Mouse (Mus musculus) kidney, adult 18-20 months (tissue): ENCODE results near the gene Slc1a3.

Source experiments
- DNase-seq: peaks from one replicate; pipeline ENCODE4 v3.0.0; 2021

Gene Slc1a3

DNA sequence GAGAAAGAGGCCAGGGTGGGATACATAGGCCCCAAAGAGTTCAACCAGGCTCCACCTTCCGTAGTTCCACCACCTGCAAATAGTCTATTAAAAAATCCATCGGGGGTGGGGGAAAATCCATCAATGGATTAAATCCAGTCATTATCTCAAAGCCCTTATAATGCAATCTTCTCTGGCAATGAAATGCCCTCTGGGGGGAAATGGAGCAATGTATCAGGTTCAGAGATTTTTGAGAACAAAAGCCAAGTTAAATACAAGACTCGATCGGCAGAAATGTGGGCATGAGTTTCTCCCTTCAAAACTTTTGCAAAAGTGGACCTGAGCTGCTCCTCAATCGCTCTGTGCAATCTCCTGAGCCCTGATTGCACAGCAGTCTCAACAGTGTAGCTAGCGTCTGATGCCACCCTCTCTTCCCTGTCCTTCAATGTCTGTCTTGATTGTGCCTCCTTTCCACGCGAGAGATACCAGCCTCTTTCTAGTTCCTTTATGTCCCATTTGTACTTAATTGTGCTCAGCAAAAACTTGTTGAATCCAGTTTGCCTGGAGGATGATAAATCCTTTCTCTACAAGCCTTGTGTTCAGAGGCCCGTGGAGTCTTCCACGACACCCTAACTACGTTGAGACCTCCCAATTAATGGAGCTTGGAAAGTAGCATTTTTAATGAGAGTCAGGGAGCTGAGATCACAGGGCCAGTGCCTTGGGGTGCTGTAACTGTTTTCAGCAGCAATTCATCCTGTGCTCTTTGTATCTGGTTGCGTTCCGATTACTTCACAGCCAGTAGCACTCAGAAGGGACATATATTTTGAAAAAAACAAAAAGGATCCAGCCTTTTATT is 109.0 kb downstream of the Slc1a3 start:
- no peak for DNase-seq

DNA sequence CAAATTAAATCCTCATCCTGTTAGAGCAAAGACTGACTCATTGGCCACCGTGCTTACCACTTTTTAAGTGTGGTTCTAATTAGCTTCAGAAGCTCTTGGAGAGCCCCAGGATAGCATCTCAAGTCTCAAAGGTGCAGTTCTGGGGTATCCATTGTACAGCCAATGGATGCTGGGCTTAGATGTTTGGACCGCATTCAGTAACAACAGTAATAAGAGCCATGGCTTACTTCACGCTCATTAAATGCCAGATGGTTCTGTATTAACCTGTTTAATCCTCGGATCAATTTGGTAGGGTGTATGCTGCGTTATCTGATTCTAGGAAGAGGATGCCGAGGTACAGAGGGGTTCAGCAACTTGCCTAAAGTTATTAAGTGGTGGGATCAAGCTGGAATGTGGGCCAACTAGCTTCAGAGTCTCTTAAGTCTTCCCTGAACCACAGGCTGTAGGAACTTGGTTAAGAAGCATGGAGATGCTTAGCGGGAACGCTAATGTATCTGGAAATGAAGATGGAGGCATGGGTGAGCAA is 114.1 kb downstream of the Slc1a3 start:
- DNase-seq = no peak

DNA sequence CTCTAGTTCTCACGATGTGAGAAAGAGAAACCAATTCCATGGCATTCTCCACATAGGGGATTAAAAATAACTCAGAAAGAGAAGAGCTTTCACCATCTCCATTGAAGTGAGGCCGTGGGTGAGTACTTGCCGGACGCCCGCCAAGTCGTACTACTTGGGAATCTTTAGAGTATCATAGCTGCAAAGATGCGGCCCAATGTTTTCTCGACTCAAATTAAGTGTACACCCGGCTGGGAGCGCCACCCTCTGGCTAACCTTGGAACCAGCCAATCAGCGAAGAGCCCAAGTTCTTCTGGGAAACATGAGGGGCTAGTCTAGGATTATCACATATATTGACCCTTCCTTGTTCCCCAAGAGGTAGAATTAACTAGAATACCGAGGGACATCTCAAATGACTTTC is 115.3 kb downstream of the Slc1a3 start:
- DNase-seq = no peak

DNA sequence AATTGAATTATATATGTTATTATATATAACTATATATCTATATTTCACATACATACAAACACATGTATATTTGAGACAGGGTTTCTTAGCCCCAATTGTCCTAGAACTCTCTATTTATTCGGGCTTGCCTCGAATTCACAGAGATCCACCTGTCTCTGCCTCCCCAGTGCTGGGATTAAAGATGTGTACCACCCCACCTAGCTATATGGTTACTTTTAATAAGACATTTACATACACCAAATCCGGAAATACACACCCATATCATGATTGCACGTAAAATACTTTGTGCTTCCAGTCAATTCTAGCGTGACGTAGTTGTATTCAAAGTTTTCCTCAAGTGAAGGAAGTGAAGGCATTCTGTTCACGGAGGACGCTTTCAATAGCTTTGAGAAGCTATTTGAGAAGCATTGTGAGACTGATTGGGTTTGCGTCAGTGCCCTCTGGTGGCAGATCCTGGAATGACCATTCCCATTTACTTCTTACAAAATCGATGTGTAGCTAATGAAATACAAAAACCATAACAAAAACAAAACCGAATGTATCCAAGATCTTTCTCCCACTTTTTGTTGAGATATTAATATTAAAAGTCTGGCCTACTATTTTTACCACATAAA is 121.0 kb downstream of the Slc1a3 start:
- DNase-seq = peak; percentile 80

DNA sequence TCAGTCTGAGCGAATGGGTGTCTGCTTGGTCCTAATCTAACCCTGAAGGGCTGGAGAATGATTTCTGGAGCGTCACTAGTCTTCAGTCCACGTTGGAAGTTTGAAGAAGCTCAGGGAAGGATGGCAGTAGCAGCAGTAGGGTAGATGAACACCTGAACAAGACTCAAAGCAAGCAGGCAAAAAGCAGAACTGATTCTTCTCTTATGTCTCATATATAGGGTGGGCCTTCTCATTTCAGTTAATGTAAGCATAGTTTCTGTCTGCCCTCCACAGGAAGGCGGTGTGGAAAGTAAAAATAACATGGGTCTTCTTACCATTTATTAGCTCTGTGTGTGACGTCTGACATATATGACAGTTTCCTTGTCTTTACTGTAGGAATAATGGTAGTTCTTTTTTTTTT is 122.5 kb downstream of the Slc1a3 start:
- DNase-seq = no peak

DNA sequence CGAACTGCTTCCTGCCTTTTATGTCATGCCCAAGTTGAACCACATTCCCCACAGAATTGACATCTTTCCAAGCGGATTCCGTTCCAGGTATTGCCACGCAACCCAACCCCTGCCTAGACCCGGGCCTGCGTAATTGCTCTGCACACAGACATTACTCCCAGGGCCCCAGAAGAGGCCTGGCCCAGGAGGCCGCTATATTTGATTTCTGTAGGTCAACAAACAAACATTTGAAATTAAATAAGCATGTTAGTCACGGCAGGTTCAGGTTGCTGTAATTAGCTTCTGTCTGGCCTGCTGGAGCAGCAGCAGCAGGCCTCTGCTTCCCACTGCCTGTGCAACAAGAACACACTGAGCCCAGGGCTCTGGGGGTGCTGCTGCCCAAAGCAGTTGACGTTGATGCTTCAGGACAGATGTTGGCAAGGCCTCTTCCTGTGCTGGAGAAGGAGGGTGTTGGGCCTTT is 123.7 kb downstream of the Slc1a3 start:
- no peak for DNase-seq
